Mouse (Mus musculus): ENCODE results near the gene Macrod2.

Gene Macrod2

DNA sequence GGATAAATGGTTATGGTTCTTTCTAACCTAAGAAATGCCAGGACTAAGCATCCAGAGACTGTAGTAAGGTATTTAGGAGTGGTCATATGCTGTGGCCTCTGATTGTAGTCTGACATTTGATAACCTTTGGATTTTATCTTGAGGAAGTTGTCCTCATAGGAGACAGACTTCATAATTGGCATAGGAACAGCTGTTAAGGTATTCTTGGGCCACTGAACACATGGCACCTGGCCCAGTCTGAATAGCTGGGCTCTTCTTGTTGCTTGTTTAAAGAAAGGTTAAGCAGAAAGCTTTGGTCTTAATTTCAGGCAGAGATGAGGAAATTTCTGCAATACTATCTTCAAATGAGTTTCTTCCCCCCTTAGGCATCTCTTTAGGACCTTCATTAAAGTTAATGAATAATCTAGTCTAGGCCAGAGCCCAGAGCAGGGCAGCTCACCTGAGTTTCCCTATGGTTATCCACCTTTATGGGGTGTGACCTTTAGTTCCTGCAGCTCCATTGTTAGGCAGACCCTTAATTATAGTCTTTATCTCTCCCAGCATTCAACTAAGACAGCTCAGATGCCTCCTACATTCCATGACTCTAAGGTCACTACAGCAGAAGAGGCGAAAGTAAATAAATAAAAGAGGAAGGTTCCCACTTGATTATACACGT is 894.1 kb downstream of the Macrod2 start:
- no peak for DNase-seq (ENCODE audit: low spot score in 2 of 2)

- DNase-seq (ENCODE audit: low spot score in 2 of 2): no peak
Measured at GRCm38 (mm10) chr2:141292847-141293246, 897.7 kb downstream of the Macrod2 start.

DNA sequence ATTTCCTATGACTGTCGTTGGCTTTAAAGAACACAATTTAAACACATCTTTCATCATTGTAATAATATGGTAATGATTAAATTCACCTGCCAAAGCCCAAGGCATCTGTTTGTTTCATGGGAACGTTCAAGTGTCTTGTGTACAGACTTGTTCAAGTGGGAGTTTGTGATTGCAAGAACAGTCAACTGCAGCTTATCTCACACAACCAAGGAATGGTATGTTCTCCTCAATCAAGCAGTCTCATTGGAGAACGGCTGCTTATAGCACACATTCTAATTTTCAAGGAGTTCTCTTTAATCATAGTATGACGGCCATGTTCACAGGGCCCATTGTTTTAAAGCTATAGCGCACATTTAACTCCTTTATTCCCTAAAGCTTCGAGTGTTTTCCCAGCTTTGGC is 904.1 kb downstream of the Macrod2 start:
- DNase-seq (ENCODE audit: low spot score in 2 of 2): no peak

- DNase-seq (ENCODE audit: low spot score in 2 of 2): no peak
Measured at GRCm38 (mm10) chr2:141301030-141301429, 905.9 kb downstream of the Macrod2 start.

DNA sequence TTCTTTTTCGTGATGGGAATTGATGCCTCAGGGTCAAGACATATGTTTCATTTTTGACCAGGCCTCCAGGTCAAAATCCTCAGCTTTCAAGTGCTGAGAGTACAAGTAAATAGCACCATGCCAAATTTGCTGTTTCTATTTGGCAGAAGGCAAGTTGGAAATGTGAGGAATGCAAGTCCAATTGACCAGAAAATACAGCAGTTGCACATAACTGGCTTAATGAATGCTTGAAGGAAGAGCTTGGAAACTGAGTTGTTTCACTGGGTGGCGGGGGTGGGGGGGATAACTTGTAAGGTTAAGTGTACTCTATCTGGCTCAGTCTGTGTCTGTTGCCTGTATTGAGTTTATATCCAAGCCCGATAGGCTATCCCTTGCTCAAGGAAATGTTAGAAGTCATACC is 913.3 kb downstream of the Macrod2 start:
- DNase-seq (ENCODE audit: low spot score in 2 of 2): no peak

GRCm38 (mm10) chr2:141312136-141312948 is 917.2 kb downstream of the Macrod2 start:
- no peak for DNase-seq (ENCODE audit: low spot score in 2 of 2)

GRCm38 (mm10) chr2:141315349-141315748 is 920.2 kb downstream of the Macrod2 start:
- DNase-seq (ENCODE audit: low spot score in 2 of 2): no peak

GRCm38 (mm10) chr2:141323956-141324460 is 928.9 kb downstream of the Macrod2 start:
- DNase-seq (ENCODE audit: low spot score in 2 of 2): no peak

DNA sequence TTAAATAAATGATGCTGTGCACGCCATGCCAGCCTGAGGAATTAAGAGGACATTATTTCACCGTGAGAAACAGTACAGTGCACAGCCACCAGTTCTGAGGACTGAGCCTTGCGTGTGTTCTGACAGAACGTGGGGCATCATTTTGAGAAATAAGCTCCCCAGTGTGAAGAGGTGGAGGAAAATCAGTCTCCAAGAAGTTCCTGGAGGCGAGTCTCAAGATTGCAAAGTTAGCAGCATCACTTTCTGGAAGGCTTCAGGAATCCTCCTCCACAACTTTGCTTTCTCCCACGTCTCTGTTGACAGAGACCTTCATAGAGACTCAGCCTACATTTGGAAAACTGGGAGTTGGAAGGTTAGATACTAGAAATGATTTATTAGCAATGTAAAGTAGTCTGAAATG is 932.2 kb downstream of the Macrod2 start:
- no peak for DNase-seq (ENCODE audit: low spot score in 2 of 2)

DNA sequence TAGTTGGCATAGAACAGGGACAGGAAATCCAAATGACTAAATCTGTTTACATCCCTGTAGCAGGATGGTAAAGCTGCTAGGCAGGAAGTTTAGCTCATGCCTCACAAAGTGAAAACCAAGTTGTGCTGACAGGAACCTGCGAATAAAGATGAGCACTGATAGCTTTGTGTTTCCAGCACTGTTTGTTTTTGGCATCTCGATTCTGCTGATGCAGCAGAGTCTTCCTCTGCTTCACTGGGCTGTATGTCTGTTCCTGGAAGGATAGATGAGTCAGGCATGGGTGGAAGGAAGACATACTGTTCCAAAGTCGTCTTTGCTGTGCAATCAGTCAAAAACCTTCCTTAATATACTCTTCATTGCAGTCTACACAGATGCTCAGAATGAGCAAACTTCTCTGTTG is 942.6 kb downstream of the Macrod2 start:
- no peak for DNase-seq (ENCODE audit: low spot score in 2 of 2)

GRCm38 (mm10) chr2:141343988-141344535 is 949.0 kb downstream of the Macrod2 start:
- no peak for DNase-seq (ENCODE audit: low spot score in 2 of 2)

DNA sequence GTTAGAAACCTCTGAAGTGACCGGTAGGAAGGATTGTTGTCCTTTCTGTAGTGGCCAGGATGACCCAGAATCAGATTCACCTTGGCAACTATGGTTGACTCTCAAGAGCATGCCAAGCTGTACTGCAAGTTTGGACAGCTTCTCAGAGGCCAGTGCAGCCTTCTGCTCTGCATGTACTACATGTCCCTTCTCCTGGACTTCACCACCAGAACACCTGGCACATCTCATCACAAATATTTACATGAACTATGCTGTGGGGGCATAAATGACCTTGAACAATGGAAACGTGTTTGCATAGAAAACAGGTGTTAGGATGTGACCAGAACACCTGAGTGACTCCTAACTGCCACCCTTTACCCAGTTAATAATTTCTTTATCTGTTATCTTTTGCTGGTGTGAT is 957.5 kb downstream of the Macrod2 start:
- DNase-seq (ENCODE audit: low spot score in 2 of 2): no peak

DNA sequence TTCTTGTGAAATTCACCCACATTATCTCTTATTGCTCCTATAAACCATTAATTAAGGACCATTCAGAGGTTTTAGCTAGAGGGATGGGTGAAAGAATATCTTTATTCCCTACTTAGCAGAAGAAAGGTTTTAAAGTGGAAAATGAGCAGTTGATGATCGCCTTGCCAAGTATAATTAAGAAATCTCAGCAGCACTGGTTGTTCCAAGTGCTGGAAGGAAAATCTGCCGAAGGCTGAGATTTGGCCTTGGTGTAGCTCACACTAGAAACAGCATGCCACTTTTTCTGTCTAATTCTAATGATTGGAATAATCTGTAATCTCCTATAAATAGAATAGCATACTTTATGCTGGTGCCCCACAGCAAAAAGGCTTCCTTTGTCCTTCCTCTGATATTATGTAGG is 993.5 kb downstream of the Macrod2 start:
- DNase-seq (ENCODE audit: low spot score in 2 of 2): no peak

GRCm38 (mm10) chr2:141391229-141391628 is 996.1 kb downstream of the Macrod2 start:
- no peak for DNase-seq (ENCODE audit: low spot score in 2 of 2)

DNA sequence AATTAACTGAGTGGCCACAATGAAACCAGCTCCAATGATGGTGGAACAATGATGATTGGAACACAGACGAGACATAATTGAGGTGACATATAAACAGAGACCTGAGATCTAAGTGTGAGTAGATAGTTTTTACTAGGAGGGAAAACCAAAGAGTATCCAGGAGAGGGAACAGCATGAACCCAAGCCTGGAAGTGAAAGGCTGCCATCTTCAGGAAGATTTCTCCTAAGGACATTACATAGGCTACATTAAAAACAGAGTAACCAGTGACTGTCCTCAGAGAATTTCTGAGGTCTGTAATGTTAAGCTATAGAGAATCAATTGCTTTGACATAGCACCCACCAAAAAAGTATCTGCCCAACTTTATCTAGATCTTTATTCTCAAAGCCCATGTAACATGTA is 999.7 kb downstream of the Macrod2 start:
- DNase-seq (ENCODE audit: low spot score in 2 of 2): no peak

DNA sequence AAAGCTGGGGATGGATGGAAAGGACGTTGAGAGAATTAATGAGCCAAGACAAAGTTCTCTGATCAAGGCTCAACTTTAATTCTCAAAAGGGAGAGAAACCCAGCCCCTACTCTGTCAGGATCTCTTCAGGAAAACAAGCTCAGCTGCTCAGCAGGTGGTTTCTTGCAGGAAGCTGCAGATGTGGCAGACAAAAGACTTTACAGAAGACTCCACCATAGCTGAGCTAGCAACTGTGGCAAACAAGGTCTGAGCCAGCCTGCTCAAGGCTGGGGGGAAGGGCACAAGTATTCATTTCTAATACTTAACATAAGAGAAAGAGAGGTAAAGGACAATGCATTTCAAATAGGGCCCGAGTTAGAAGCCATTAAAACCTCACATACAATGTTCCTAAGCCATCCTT is 1013.7 kb downstream of the Macrod2 start:
- DNase-seq (ENCODE audit: low spot score in 2 of 2): no peak

DNA sequence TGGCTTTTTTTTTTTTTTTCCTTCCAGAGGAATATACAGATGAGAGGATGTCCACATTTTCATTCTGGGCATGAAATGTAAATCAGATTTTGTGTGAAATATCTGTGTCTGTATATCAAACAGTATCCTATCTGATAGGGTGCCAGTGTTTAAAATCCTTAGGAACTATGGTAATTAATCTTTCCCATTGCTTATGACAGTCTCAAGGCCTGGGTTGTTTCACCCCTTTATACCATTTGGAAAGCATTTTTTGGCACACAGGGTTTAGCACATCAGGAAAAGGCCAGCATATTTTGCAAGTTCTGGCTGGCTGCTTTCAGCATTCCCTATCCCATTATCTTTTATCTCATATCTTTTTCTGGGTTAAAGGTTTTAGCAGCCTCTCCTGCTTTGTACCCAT is 1021.3 kb downstream of the Macrod2 start:
- DNase-seq (ENCODE audit: low spot score in 2 of 2): no peak

DNA sequence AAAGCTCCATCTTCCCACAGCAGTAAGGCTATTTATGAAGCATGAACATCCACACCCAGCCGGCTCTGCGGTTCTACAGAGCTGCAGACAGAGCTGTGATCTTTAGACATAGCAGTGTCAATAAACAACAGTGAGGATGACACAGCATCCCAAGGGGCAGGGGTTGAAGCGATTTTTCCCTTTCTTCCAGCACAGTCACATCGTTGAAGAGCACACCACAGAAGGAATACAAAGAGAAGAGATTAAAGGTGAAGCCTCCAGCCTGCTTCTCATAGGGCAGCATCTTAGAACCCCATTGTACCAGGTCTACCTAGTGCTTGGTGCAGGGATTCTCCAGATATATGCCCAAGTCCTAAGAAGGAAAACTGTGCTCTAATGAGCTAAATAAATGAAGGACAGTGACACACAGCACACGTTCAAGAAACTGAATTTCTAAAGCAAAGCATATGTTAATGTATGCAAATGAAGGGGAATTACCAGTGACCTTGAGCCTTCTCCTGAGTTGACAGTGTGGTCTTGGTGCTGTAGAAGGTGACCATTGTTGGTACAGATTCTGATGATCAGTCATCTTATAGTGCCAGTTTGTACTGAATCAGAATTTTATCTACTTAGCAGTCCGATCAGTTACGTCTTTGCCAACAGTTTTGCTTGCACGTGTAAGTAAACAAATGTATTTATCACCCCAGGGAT is 1021.9 kb downstream of the Macrod2 start:
- no peak for DNase-seq (ENCODE audit: low spot score in 2 of 2)

DNA sequence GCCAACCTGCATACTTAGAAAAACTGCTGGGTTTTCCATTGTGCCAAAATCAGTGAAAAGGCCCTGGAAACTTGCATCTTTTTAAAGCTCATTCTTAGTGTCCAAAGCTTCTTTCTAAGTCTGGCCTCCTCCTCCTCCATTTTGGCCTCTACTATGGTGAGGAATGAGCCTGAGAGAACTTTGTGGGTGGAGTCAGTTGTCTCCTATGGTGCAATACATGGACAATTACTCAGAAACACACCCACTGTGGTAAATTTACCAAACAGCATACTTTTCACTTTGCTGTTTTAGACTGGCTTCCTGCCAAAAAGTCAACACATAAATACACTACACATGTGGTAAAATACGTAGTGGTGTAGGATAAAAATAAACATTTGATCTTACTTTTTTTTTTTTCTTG is 1024.7 kb downstream of the Macrod2 start:
- no peak for DNase-seq (ENCODE audit: low spot score in 2 of 2)

DNA sequence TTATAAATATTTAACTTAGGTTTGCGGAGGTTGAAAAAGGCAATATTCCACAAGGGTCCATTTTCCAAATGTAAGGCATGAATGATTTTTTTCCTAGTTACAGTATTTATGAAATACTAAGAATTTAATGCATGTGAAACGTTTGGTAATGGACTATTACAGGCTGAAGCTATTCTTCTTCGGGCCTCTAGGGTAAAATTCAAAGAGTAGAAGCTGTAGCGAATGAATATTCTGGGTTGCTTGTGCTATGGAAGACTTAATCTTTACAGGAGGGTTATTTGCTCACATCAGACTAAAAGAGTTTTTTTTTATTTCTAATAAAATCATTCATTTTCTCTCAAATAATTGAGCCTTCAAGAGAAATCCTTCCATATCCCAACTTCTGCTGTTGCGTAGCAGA is 1039.0 kb downstream of the Macrod2 start:
- no peak for DNase-seq (ENCODE audit: low spot score in 2 of 2)

DNA sequence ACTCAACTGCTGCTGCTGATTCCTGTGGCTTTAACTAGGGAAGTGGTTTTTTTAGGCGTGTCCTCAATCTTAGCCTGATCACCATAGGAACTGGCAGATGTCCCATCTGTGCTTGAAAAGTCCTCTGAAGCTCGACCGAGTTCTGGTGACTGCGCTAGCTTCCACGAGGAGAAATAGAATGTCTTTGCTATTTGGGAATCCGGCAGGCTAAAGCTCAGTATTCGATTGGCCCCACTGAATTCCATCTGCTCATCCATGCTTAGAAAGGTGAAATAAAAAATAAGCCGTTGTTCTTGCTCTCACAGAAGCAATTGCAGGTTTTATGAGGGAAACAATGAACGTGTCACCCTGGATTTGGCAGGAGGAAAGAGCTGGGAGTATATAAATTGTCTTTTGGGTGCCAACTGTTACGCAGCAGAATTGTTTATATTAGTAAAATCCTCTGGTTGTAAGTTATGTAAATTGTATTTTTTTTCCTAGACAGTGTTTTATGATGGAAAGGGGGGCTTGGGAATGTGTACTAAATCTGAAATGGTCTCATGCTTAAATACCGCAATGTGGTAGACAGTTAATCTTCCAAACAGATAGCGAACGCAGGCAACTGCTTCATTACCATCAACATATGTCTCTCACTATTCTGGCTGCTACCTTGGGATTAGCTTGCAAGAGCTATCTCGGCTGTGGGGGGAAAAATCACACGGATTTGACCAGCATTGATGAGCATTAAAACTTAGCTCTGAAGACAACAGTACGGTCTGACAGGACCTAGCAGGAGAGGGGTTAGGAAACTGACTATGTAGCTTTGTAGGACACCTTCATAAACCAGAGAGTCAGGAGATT is 1039.8 kb downstream of the Macrod2 start:
- DNase-seq (ENCODE audit: low spot score in 2 of 2): no peak

Data from urinary bladder, postnatal 4 days (tissue).